Mouse (Mus musculus) adipocyte (in vitro differentiated cells): ENCODE results near the gene S1pr1.

ENCODE experiments used
- DNase-seq: peaks from one replicate; pipeline ENCODE4 v3.0.0-alpha.2; 2016; ENCODE audit warnings: low spot score

S1pr1 gene

DNA sequence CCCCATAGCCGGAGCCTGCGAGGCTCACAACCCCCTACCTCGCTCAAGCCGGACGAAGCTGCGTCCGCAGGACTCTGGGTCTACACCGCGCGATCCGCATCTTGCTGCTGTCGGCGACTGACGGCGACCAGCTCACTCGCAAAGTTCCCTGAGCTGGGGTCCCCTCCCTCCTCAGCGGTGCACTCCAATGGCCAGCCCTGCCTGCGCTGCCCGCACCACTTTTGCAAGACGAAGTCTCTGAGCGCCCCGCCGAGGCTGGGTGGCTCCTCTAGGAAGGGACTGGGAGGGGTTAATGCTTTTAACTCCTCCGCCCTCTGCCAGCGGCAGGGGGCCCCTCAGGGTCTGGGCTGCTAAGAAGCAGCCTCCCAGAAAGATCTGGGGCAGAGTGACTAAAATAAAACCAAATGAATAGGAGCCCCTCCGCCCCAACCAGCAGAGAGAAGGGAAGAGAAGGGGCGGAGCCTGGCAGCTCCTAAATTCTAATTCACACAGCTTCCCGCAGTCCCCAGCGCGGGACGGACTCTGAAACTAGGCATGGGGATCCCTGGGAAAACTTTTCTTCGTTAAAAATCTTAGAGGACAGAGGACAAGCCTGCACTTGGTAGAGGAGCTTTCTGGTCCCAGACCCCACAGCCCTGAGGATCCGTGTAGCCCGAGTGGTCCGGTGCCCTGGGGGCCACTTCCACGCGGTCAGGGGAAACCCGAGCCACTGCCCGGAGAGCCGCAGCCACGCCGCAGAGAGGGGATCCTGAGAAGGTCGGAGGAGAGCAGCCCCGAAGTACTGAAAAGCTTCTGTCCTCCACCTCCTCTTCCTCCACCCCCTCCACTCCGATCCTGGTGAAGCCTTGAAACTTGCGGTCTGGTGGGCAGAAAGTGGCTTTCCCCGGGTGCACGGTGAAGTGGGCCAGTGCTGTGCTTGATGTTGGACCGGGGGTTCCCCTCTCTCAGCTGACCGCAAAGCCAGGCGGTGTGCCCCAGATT, at the start of gene S1pr1:
TSS of gene S1pr1 (minus strand) at position 402 of the 981 bp plus-strand sequence.
- peak; percentile 9 for DNase-seq

DNA sequence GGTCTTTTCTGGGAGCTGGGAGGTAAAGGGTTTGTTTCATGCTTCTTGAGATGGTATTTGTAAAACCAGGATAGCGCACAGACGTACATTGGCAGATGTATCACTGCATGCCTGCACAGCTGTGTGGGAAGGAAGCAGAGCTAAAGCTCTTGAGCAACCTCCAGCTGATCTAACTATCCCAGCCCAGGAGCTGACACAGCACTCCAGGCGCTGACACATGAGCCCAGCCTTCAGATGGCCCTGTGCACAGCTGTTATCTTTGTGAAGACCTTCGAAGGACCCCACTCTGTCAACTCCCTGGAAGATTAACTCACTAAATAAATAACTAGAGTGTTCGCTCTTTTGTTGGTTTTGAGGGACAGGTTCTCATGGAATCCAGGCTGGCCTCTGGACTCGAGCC, 48.4 kb upstream of the S1pr1 start:
- DNase-seq = no peak

DNA sequence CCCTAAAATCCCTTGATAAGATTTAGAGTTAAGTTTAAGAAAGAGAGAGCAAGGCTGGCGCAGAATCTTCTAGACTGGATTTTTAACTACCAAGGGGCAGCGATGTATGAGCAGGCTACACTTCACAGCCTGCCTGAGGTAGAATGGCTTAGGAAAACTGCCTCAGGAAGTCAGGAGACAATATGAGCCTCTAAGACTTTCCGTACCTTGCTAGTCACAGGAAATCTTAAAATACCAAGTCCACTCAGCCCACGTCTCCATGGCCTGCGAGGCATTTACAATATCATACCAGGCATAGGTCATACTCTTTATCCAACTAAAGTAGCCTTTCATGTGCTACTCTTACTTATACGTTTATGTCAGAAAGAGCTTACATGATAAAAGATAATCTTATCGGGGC, 48.0 kb upstream of the S1pr1 start:
- no peak for DNase-seq

DNA sequence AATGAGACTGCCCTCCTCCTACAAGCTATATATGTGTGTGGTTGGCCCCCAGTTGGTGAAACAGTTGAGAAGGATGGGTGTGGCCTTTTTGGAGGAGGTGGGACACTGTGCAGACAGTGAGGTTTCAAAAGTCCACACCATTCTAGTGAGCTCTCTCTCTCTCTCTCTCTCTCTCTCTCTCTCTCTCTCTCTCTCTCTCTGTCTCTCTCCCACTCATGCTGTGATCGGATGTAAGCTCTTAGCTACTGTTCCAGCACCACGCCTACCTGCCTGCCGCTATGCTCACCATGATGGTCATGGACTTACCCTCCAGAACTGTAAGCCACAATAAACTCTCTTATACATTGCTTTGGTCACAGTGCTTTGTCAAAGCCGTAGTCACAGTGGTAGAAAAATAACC, 44.8 kb upstream of the S1pr1 start:
- no peak for DNase-seq

DNA sequence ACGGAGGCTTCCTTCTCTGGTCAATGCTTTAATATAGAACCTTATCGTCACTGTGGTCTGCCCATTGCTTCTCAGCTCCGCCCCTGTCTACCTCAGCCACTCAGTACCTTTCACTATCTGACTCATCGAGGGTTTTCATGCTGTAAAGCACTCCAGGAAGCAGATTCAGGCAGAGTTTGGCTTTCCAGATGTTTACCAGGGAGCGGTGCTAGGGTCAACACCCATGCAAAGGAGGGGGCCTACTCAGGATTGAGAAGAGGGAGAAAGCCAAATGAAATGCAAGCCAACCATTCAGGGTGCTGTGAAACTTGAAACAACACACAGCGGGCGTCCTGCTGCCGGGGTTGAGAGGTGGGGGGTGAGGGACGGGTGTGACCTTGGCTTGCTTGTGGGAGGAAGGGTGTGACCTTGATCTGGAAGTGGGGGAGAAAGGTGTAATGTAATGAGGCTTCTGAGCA, 43.6 kb upstream of the S1pr1 start:
- DNase-seq = no peak

DNA sequence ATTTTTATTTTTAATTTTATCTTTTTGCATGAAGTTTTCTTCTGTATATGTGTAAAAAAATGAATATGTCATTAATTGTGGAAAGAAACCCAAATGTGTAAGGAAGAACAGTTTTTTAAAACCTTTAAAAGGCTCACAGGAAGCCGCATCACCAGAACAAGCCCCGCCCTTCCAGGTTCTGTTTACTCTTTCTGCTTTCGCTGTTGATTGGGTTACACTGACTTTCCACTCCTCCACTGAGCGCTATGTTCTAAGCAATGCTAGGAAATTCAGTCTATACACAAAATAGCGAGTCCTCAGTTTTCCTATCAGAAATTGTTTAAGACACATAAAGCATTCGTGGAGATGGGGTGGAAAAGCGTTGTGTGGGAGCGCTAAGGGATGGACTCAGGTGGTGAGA, 39.6 kb upstream of the S1pr1 start:
- DNase-seq = no peak

DNA sequence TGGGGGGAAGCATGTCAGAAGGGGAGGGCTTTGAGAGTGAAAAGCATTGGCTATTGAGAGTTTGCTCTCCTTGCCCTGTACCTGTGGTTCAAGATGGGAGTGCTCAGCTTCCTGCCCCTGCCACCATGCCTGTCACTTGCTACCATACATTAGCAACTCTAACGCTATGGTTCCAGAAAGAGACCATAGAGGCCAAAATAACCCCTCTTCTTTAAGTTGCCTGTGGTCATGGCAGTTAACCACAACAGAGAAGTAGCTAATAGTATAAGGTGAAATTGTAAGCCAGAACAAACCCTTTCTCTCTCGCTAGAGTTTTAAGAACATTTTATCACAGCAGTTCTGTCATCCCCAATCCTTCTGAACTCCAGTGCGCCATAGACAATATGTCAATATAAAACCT, 35.5 kb upstream of the S1pr1 start:
- no peak for DNase-seq

DNA sequence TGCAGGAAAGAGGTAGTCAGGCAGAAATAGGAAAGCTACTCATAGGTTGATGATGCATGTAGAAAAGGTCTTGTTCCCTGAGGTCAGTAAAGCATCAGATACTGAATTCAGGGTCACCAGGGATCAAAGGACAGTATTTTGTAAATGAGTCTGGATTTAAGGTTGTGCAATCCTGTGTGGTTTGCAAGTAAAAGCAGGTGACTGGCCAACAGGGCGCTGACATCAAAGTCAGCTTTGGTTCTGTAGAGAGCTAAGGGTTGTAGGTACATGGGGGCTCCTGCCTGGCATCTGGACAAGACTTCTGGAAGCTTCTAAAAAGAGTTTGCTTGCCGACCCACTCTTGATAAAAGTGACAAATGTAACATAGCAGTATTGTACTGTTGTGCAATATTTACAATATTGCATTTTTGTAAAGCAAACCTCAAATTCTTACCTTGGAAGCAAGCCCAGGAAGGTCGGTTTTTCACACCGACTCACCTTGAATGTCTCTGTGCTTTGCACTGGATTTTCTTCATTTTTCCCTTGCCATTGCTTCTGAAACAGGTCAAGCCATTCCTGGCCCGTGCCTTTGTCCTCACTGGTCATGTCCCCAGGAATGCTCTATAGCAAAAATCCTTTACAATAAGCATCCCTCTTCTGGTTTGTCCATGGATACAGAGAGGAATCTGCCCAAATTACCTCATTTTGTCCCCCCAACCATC, 33.6 kb upstream of the S1pr1 start:
- no peak for DNase-seq

DNA sequence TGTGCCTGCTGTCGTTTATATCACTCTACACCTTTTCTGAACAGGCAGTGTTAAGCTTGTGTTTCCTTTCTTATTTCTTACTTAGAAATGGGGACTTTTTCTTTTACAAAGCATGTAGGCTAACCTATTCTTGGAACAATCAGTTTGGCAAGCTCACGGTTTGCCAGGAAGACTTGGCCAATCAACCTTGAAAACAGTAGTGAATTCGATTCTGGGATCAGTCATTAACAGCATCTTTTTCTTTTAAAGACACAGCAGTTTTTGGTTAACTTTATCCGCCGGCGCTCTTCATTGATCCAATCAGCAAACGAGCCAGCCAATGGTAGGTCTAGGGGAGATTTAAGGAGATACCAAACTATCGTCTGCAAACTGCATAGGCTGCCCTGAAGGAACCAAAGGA, 31.6 kb upstream of the S1pr1 start:
- DNase-seq = no peak

DNA sequence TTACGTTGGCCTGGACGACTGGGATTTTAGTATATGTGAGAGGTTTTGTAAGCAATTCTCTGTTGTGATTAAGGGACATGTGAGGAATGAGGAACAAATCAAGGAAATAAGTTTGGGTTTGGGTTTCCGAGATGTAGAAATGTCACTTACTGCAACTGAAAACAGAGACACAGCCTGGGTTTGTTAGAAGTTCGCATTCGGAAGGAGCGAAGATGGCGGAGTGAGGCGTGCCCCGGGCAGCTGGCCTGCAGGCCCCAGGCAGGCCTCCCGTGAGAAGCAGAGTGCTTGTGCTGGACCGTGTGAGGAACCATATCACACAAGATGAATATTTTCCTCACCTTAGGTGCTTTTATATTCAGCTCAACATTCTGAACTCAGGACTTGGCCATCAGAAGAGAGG, 30.2 kb upstream of the S1pr1 start:
- no peak for DNase-seq

DNA sequence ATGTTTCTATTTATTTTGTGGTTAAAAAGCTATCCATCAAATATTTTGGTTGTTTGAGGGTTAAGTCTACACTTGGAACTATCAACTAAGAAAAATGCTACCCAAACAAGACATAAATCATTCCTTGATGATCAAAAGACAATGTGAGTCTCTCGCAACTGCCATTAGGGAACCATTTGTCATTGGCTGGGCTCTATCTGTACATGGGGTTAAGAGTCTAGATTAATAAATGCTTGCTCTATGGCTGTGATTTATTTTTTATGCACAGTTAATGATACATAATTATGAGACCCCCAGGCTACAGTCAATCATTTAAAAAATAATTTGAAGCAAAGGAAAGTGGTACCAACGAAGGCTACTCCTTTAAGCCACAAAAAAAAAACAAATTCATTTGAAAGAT, 23.7 kb upstream of the S1pr1 start:
- DNase-seq = no peak

DNA sequence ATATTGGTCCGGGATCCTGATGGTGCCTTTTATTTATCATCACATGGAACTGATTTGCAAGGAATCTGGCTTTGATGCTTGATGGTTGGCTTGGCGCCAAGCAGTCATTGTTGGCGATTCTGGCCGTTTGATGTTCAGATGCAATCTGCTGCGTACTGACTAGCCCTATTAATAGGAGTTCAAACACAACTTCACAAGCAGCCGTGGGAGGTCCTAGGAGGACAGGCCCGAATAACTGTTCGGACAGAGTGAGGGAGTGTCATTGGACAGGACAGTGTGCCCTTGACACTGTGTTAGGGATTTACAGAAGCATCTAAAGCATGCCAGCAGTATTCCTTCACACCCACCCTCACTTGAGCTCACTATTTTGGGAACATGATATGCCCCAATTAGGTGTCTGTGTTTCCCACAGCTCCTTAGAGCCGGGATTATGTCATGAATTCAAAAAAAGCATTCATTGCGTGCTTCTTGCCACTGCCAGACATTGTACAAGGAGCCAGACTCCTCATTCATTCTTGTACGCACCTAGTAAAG, 23.0 kb upstream of the S1pr1 start:
- DNase-seq = no peak

DNA sequence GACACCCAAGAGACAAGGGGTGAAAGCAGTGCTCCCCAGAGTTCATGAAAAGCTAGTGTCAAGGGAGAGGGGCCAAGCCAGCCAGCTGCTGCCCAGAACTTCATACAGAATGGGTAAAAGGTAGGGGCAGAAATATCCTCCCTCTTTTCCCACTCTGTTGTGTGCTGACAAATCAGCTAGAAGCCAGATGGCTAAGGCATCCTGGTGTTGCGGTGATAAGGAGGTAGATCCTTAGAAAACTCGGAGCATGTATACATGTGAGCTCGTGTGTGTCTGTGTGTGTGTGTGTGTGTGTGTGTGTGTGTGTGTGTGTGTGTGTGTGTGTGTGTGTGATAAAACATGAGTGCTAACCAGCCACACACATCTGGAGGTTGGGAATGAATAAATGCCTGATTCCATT, 20.7 kb upstream of the S1pr1 start:
- no peak for DNase-seq

DNA sequence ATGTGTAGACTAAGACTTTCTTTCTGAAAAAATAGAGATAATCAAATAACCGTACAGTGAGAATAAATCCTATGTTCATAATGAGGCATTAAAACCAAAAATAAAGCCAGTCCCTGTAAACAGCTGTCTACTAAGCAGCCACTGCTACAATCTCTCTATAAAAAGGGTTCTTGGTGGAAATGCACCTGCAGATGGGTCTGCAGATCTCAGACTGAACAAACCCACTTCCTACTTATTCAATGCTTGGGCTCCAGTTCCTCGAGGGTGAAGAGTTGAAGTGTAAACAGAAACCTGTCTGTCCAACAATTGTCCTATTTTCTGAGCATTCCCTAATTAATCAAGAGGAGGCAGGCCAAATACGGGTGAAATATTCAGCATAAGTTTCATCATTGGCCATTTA, 20.0 kb upstream of the S1pr1 start:
- no peak for DNase-seq

DNA sequence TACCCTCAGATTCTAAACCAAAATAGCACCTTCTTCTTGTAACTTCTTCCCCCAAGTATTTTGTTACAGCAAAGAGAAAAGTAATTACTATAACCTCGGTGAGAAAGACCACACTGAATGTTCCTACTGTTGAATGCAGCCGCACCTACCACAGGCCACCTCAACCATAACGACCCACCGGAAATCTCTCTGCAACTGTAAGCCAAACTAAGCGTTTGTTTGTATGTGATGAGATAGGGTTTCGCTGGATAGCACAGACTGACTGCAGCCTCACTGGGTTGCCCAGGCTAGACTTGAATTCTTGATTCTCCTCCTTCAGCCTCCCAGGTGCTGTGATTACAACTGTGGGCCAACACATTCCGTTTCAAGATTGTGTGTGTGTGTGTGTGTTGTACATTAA, 15.5 kb upstream of the S1pr1 start:
- DNase-seq = no peak

DNA sequence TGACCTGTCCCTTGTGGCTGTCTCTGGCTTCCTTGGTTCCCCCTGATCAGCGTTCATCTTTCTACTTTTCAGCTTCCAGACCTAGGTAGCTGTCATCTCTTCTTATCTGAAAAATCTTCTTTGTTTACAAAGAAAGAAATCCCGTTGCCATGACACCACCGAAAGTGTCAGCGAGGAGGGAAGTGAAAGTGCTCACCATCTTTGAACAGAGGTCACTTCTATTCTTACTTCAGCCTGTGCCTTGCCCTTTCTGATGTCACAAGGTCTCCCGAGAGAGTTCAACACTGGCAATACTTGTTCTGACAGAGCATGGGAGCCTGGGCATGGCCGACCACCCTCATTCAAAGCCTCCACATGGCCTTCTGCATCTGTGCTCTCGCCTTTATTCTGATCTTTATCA, 14.3 kb upstream of the S1pr1 start:
- DNase-seq = no peak

DNA sequence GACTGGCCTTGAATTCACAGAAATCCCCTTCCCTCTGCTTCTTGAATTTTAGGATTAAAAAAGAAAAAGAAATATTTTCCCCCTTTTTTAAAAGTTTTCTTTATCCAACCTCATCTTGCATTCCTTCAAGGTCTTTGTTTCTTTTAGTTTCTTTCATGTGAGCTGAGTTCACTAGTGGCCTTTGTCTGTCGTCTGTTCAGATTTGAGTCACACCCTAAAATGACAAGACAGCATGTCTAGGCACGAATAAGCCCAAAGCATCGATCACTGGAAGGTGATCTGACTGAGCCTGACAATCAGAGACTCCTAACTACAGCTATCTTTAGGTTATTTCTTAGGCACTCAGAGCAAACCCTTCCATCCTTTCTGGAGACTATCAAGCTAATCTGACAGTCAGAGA, 13.3 kb upstream of the S1pr1 start:
- no peak for DNase-seq

DNA sequence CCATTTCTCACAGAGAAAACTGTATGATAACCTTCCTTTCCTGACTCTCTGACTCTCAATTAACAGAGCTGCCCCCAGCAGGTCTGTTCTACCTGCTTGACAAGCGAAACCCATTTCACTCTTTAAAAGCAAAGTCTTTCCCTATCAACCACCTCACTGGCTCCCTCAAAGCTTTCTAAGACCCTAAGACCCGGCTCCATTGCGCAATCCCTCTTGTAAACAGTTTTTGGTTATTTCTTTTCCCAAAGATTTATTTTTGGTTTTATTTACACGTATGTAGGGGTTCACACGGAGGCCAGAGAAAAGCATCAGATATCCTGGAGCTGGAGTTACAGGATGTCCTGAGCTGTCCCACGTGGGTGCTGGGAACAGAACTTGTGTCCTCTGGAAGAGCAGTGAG, 4.0 kb upstream of the S1pr1 start:
- DNase-seq = no peak

DNA sequence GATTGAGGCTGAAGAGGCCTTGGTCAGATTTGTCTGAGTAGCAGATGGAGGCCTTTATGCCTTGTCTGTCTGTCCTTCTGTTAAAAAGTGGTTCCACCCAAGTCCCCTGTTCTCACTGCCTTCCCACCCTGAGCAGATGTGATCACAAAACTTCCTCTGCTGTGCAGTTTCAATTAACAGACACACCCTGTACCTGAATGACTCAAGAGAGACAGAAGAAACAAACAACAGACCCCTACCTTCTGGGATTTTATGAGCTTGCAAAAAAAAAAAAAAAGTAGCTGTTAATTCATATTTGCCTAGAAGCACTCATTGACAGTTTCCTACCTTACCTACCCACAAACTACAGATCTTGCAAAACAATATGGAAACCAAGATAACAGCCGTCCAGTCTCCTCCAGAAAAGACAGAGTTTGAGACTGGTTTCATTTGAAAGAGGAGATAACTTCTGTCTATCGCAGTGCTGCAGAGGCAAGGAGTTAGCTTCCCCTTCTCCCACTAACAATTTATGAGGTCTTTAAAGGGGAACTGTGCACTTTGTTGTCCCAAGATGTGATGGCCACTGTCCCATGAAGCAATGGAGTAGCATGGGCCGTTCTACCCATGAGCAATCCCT, 1.1 kb upstream of the S1pr1 start:
- no peak for DNase-seq

DNA sequence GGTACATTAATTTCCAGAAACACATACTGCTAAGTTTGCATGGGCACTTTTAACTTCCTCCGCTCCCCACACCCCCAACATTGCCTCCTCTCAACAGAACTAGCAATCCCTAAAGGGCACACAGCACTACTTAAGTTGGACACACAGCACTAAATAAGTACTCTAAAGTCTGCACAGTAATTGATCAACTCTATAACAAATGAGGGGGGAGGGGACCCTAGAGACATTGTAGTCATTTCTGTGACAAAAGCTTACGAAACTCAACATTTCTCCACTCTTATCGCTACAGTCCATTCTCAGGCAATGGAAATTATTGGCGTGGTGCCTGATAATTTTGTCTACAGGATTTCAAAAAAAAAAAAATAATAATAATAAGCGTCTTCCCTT, 830 bp downstream of the S1pr1 start:
- peak; percentile 38 for DNase-seq

DNA sequence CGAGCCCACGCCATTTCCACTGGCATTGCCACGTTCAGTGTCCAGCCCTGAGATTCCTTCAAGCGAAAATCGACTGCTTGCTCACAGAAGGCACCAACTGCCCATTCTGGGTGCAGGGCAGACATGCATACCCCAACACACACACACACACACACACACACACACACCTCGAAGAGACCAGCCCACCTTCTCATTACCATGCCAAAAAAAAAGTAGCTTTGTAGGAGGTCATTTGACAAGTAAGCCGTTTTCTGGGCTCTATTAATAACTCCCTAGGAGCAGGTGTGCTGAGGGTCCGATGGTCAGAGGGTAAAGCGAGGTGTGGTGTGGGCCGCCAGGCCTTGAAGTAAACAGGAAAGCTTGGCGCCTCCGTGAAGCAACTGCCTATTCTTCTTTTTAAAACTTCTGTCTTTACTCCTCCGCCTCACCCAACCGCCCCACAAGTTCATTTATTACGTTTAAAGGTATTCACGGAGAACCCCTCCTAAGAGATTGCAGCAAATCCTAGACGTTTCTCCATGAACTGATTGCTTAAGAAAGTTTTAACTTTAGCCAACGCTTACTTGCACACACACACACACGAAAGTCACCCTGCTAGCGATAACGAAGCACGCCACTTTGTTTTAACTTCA, 1.3 kb downstream of the S1pr1 start:
- DNase-seq = no peak

DNA sequence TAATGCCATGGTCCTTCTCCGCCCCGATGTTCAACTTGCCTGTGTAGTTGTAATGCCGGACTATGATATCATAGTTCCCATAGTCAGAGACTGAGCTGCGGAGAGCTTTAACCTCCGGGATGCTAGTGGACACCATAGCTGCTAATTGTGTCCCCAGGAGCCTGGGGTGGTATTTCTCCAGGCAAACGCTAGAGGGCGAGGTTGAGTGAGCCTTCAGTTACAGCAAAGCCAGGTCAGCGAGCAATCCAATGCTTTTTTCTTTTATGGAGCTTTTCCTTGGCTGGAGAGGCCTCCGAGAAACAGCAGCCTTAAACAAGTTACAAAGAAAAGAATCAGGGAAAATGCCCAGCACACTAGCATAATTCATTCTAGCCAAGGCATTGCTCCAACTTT, 2.1 kb downstream of the S1pr1 start:
- peak; percentile 88 for DNase-seq
